Mouse (Mus musculus) intestine, postnatal 0 days (tissue): ENCODE data around the gene Prpsap1. TPM values are rescaled to one million over a fixed set of nuclear protein-coding genes. Genes with fewer than 3 reads are reported as not detected.

Experiments used
- ATAC-seq: fragments of 200-750 bp; cut with Nextera tagmentation; 2 replicates; pipeline ENCODE4 v1.8.0; 2017; ENCODE audit warnings: mild to moderate bottlenecking, moderate TSS enrichment, moderate library complexity
- H3K27ac ChIP-seq: fragments of 300-500 bp; sonication (generic); 2 replicates; pipeline ENCODE4 v1.5.1; 2014; ENCODE audit warnings: mild to moderate bottlenecking, low read depth, low read length, moderate library complexity
- H3K27me3 ChIP-seq: fragments of 300-500 bp; sonication (generic); replicated peaks from 2 replicates; pipeline ENCODE4 v1.6.1; 2014; ENCODE audit warnings: low read length, mixed read lengths; ENCODE audit not compliant: control insufficient read depth, insufficient read depth
- H3K36me3 ChIP-seq: fragments of 300-500 bp; sonication (generic); 2 replicates; pipeline ENCODE4 v1.6.1; 2014; ENCODE audit warnings: mild to moderate bottlenecking, moderate library complexity; ENCODE audit not compliant: control insufficient read depth, insufficient read depth
- H3K4me1 ChIP-seq: fragments of 300-500 bp; sonication (generic); replicated peaks from 2 replicates; pipeline ENCODE4 v1.6.1; 2014; ENCODE audit warnings: antibody characterized with exemption, low read length, mixed read lengths; ENCODE audit not compliant: control insufficient read depth, insufficient read depth
- H3K4me2 ChIP-seq: fragments of 300-500 bp; sonication (generic); replicated peaks from 2 replicates; pipeline ENCODE4 v1.6.1; 2014; ENCODE audit warnings: low read depth, mild to moderate bottlenecking, moderate library complexity
- H3K4me3 ChIP-seq: fragments of 300-500 bp; sonication (generic); 2 replicates; pipeline ENCODE4 v1.5.1; 2014; ENCODE audit warnings: low read depth, low read length
- H3K9ac ChIP-seq: fragments of 300-500 bp; sonication (generic); 2 replicates; pipeline ENCODE4 v1.6.1; 2014; ENCODE audit warnings: mild to moderate bottlenecking, low read depth, low read length
- H3K9me3 ChIP-seq: fragments of 300-500 bp; sonication (generic); 2 replicates; pipeline ENCODE4 v1.6.1; 2016; ENCODE audit warnings: mixed run types; ENCODE audit not compliant: control insufficient read depth
- CTCF ChIP-seq: sonication (generic); IDR thresholded peaks from 2 replicates; pipeline ENCODE4 v1.5.1; 2016; ENCODE audit warnings: low read depth, mild to moderate bottlenecking, control low read depth, antibody characterized with exemption, moderate library complexity
- WGBS: fragments of 180-500 bp; shearing (Covaris S2); extraction: QIAGEN DNeasy Blood & Tissue Kit; methylation state at CpG from one replicate; pipeline ENCODE4 v1.1.7; 2014; 5-methylcytosine and 5-hydroxymethylcytosine counted together
- polyA plus RNA-seq: library from polyadenylated mRNA; unstranded; fragments of >200 nt; fragmentation: Nextera tagmentation; extraction: Ambion mirVana; gene quantifications from 2 replicates; pipeline ENCODE4 v1.2.1, GENCODE M21; 2015

Gene Prpsap1
- polyA plus RNA-seq, 1 experiment from 2014 or later = 177 TPM

- Histone ChIP-seq H3K27me3 (peaks cover 28% of the 10 kb centered on the region), H3K36me3 (peaks cover 9% of the 10 kb centered on the region), H3K4me3 (peak overlapping the region; percentile 55), H3K9me3 (no peaks in the 10 kb centered on the region), H3K9ac (0 out of 2 replicates have a peak overlapping the region, but pooled peaks have one; percentile 40), H3K27ac (no peak overlapping the region), H3K4me2 (peak overlapping the region; percentile 95), H3K4me1 (peaks cover 14% of the 10 kb centered on the region; the same call in 1 of the 2 replicates)
- TF ChIP-seq CTCF = peak; percentile 89
- peak; percentile 63 for ATAC-seq
- WGBS = 16% methylated on average over 20 of the region's 20 CpGs
Observed at GRCm38 (mm10) chr11:116534154-116534865, 40.3 kb upstream of the Prpsap1 start.

- Histone ChIP-seq H3K27me3 (peaks cover 28% of the 10 kb centered on the region), H3K27ac (no peak overlapping the region), H3K4me3 (peak overlapping the region; percentile 55), H3K4me2 (peak overlapping the region; percentile 95), H3K4me1 (peaks cover 14% of the 10 kb centered on the region; the same call in 1 of the 2 replicates), H3K9me3 (no peaks in the 10 kb centered on the region), H3K9ac (peak overlapping the region; percentile 40), H3K36me3 (peaks cover 2% of the 10 kb centered on the region; the same call in 1 of the 2 replicates)
- TF ChIP-seq CTCF = no peak
- peak; percentile 22; the same call in 1 of the 2 replicates for ATAC-seq
- whole genome bisulfite sequencing = under 1% methylated on average over 63 of the region's 63 CpGs
Observed at GRCm38 (mm10) chr11:116533341-116534153, 39.5 kb upstream of the Prpsap1 start.

- H3K9me3 ChIP-seq = no peaks in the 10 kb centered on the region
- no peak overlapping the region for H3K27ac ChIP-seq
- H3K4me2 ChIP-seq = peak overlapping the region; percentile 95
- peak overlapping the region; percentile 40 for H3K9ac ChIP-seq
- peak overlapping the region; percentile 55 for H3K4me3 ChIP-seq
- H3K27me3 ChIP-seq = peaks cover 28% of the 10 kb centered on the region
- ATAC-seq = peak; percentile 46; the same call in 1 of the 2 replicates
- peak; percentile 47 for TF ChIP-seq CTCF
- peaks cover 14% of the 10 kb centered on the region; the same call in 1 of the 2 replicates for H3K4me1 ChIP-seq
- WGBS = under 1% methylated on average over 49 of the region's 50 CpGs
- no peaks in the 10 kb centered on the region for H3K36me3 ChIP-seq
Observed at GRCm38 (mm10) chr11:116532810-116533338, 38.9 kb upstream of the Prpsap1 start.

- no peak for ATAC-seq
Observed at GRCm38 (mm10) chr11:116532262-116532809, 38.3 kb upstream of the Prpsap1 start.

GRCm38 (mm10) chr11:116531371-116532191 is 37.6 kb upstream of the Prpsap1 start:
- peak overlapping the region; percentile 95 for H3K4me2 ChIP-seq
- H3K27ac ChIP-seq = no peak overlapping the region
- 2% methylated on average over 48 of the region's 48 CpGs for WGBS
- H3K9me3 ChIP-seq = no peaks in the 10 kb centered on the region
- peak overlapping the region; percentile 55 for H3K4me3 ChIP-seq
- peaks cover 28% of the 10 kb centered on the region for H3K27me3 ChIP-seq
- H3K9ac ChIP-seq = 0 out of 2 replicates have a peak overlapping the region, but pooled peaks have one; percentile 26
- TF ChIP-seq CTCF = no peak
- no peaks in the 10 kb centered on the region for H3K36me3 ChIP-seq
- H3K4me1 ChIP-seq = peaks cover 14% of the 10 kb centered on the region; the same call in 1 of the 2 replicates
- ATAC-seq = no peak

More at GRCm38 (mm10) chr11:116532262-116532809, 38.3 kb upstream of the Prpsap1 start:
- TF ChIP-seq CTCF = no peak
- Histone ChIP-seq H3K4me1 (peaks cover 14% of the 10 kb centered on the region; the same call in 1 of the 2 replicates), H3K36me3 (no peaks in the 10 kb centered on the region), H3K27ac (no peak overlapping the region), H3K9me3 (no peaks in the 10 kb centered on the region), H3K4me3 (peak overlapping the region; percentile 55), H3K9ac (peak overlapping the region; percentile 40; the same call in 1 of the 2 replicates), H3K27me3 (peaks cover 28% of the 10 kb centered on the region), H3K4me2 (peak overlapping the region; percentile 95)
- WGBS = under 1% methylated on average over 30 of the region's 30 CpGs
